Mouse (Mus musculus) leukemia stem cell, adult 10-12 weeks (primary cell): Measurements from ENCODE around the gene Tshr. TPM values are rescaled to one million over a fixed set of nuclear protein-coding genes. Genes with fewer than 3 reads are reported as not detected.

Experiments
- polyA plus RNA-seq: library from polyadenylated mRNA; stranded (reverse); fragments of >175 nt; gene quantifications from 2 replicates; pipeline ENCODE4 v1.2.3, GENCODE M21; 2012; ENCODE audit warnings: low replicate concordance

The Tshr gene
- not detected in 2 replicates for polyA plus RNA-seq

GRCm38 (mm10) chr12:91384281-91385017, at the start of gene Tshr, which contains the start of gene Cep128:
Tshr (plus strand) TSS chr12:91384563.
Cep128 (minus strand) TSS chr12:91384409.

GRCm38 (mm10) chr12:91589847-91590690, 205.7 kb downstream of the Tshr start, which contains the start of gene Gtf2a1:
Gtf2a1 (minus strand) TSS chr12:91590487.

Other genes with a start within 250 kb of the Tshr start
- 2.0 and 6.7 TPM in 2 replicates for gene Cep128, start 154 bp upstream of the Tshr start, polyA plus RNA-seq
- gene Gtf2a1, start 205.9 kb downstream of the Tshr start, polyA plus RNA-seq = 4.1 and 8.3 TPM in 2 replicates